Mouse (Mus musculus) liver, adult 2 months (tissue): ENCODE results near the gene C4b.
"Not testable (repeated sequence)": the region's sequence is repeated elsewhere in the genome, so short reads cannot be mapped to it uniquely, and the experiment has no call there.

Experiments
- CTCF ChIP-seq: fragments of 200-500 bp; IDR thresholded peaks from 2 replicates; pipeline ENCODE4 v1.5.1; 2011; ENCODE audit warnings: low read depth, low read length, control low read depth
- POLR2A ChIP-seq: fragments of 200-500 bp; IDR thresholded peaks from 2 replicates; pipeline ENCODE4 v1.6.1; 2011; ENCODE audit warnings: low read length, control low read depth; ENCODE audit not compliant: insufficient read depth; ENCODE audit errors: extremely low read depth

GRCm38 (mm10) chr17:34744611-34745010 is 929 bp upstream of the C4b start:
- not testable (repeated sequence) for TF ChIP-seq POLR2A, CTCF
